Mouse (Mus musculus): ENCODE measurements at regions not wholly inside any gene's neighbourhood (a gene's known extent, or its start where the extent isn't known, plus 50 kb on each side); places are given as distances from the start of the nearest gene placed in this dataset.

- no peak for TF ChIP-seq CTCF (IDR thresholded peaks at IDR 0.05; ENCODE audit: borderline replicate concordance, extremely low read depth, insufficient read depth, insufficient read length)
- TF ChIP-seq POLR2A (IDR thresholded peaks at IDR 0.05; ENCODE audit: borderline replicate concordance, extremely low read depth, insufficient read depth, insufficient read length, poor library complexity, severe bottlenecking) = no peak
These were observed 57.3 kb downstream of the Bhlhe40 start for GRCm38 (mm10) chr6:108717681-108718080.

Measured in brain, embryonic 14.5 days (tissue).